Mouse (Mus musculus): ENCODE measurements around the gene Nubp2. TPM values are rescaled to one million over a fixed set of nuclear protein-coding genes. Genes with fewer than 3 reads are reported as not detected.

Gene Nubp2
- polyA plus RNA-seq, 1 experiment from 2014 or later = 73.8 TPM

GRCm38 (mm10) chr17:24878117-24878397, 8.1 kb downstream of the Nubp2 start:
- H3K36me3 ChIP-seq (ENCODE audit: control insufficient read depth, insufficient read depth, low read length) = no peaks in the 10 kb centered on the region
- ATAC-seq (ENCODE audit: low FRiP score) (no peak), DNase-seq (ENCODE audit: low spot score, missing footprints) (no peak)
- no peaks in the 10 kb centered on the region for H3K27me3 ChIP-seq (ENCODE audit: control insufficient read depth, insufficient read depth, low read length)
- H3K27ac ChIP-seq (ENCODE audit: low read depth, low read length) = no peak overlapping the region
- H3K4me2 ChIP-seq = no peak overlapping the region
- H3K4me1 ChIP-seq (ENCODE audit: control insufficient read depth, insufficient read depth, low read length) = no peaks in the 10 kb centered on the region
- H3K9me3 ChIP-seq (ENCODE audit: control insufficient read depth, low read length) = no peaks in the 10 kb centered on the region
- no peak overlapping the region for H3K9ac ChIP-seq (ENCODE audit: low read length)
- H3K4me3 ChIP-seq (ENCODE audit: low read depth, low read length) = no peak overlapping the region
- 27% methylated on average over 5 of the region's 5 CpGs for WGBS

- H3K27me3 ChIP-seq (ENCODE audit: control insufficient read depth, insufficient read depth, low read length) = no peaks in the 10 kb centered on the region
- ATAC-seq (ENCODE audit: low FRiP score) (no peak), DNase-seq (ENCODE audit: low spot score, missing footprints) (no peak)
- WGBS = 61% methylated on average over 10 of the region's 10 CpGs
- H3K4me3 ChIP-seq (ENCODE audit: low read depth, low read length) = no peak overlapping the region
- H3K4me2 ChIP-seq = no peak overlapping the region
- H3K36me3 ChIP-seq (ENCODE audit: control insufficient read depth, insufficient read depth, low read length) = no peaks in the 10 kb centered on the region
- no peaks in the 10 kb centered on the region for H3K9me3 ChIP-seq (ENCODE audit: control insufficient read depth, low read length)
- no peaks in the 10 kb centered on the region for H3K4me1 ChIP-seq (ENCODE audit: control insufficient read depth, insufficient read depth, low read length)
- no peak overlapping the region for H3K9ac ChIP-seq (ENCODE audit: low read length)
- no peak overlapping the region for H3K27ac ChIP-seq (ENCODE audit: low read depth, low read length)
Observed at GRCm38 (mm10) chr17:24877336-24878116, 8.6 kb downstream of the Nubp2 start.

- Histone ChIP-seq H3K4me1 (ENCODE audit: control insufficient read depth, insufficient read depth, low read length) (no peaks in the 10 kb centered on the region), H3K4me2 (no peak overlapping the region), H3K27ac (ENCODE audit: low read depth, low read length) (no peak overlapping the region), H3K9ac (ENCODE audit: low read length) (no peak overlapping the region), H3K4me3 (ENCODE audit: low read depth, low read length) (no peak overlapping the region), H3K27me3 (ENCODE audit: control insufficient read depth, insufficient read depth, low read length) (no peaks in the 10 kb centered on the region), H3K9me3 (ENCODE audit: control insufficient read depth, low read length) (no peaks in the 10 kb centered on the region), H3K36me3 (ENCODE audit: control insufficient read depth, insufficient read depth, low read length) (no peaks in the 10 kb centered on the region)
- DNase-seq (ENCODE audit: low spot score, missing footprints) = no peak
- WGBS = 82% methylated on average over 8 of the region's 8 CpGs
- ATAC-seq (ENCODE audit: low FRiP score) = no peak
Observed at GRCm38 (mm10) chr17:24874989-24875388, 11.2 kb downstream of the Nubp2 start.

GRCm38 (mm10) chr17:24874405-24874745, 11.8 kb downstream of the Nubp2 start:
- no peak overlapping the region for H3K9ac ChIP-seq (ENCODE audit: low read length)
- 62% methylated on average over 1 of the region's 1 CpGs for WGBS
- no peaks in the 10 kb centered on the region for H3K27me3 ChIP-seq (ENCODE audit: control insufficient read depth, insufficient read depth, low read length)
- H3K27ac ChIP-seq (ENCODE audit: low read depth, low read length) = no peak overlapping the region
- H3K4me2 ChIP-seq = no peak overlapping the region
- no peak overlapping the region for H3K4me3 ChIP-seq (ENCODE audit: low read depth, low read length)
- no peaks in the 10 kb centered on the region for H3K9me3 ChIP-seq (ENCODE audit: control insufficient read depth, low read length)
- H3K4me1 ChIP-seq (ENCODE audit: control insufficient read depth, insufficient read depth, low read length) = no peaks in the 10 kb centered on the region
- DNase-seq (ENCODE audit: low spot score, missing footprints) = no peak
- no peaks in the 10 kb centered on the region for H3K36me3 ChIP-seq (ENCODE audit: control insufficient read depth, insufficient read depth, low read length)
- ATAC-seq (ENCODE audit: low FRiP score) = no peak

DNA sequence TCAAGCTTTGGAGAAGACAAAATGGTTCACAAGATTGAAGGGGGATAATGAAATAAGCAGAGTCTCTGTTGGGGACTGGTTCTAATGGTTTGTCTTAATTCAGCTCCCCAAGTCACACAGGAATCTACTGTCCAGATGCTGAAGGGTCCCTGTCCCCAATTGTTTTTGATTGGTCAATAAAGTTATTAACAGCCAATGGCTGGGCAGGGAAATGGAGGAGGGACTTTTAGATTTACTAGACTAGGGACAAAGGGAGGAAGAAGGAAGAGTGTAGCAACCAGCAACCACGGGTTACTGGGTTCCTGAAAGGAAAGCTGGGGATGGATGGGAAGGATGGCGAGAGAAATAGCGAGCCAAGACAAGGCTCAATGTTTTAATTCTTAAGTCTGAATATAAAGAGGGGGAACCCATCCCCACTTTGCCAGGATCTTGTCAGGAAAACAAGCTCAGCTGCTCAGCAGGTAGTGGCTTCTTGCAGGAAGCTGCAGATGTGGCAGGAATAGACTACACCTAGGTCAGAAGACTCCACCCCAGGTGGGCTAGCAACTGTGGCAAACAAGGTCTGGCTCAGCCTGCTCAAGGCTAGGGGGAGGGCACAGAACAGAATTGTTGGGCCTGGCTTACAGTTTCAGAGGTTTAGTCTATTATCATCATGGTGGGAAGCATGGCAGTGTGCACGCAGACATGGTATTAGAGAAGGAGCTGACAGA, 12.3 kb downstream of the Nubp2 start:
- no peaks in the 10 kb centered on the region for H3K4me1 ChIP-seq (ENCODE audit: control insufficient read depth, insufficient read depth, low read length)
- no peaks in the 10 kb centered on the region for H3K9me3 ChIP-seq (ENCODE audit: control insufficient read depth, low read length)
- ATAC-seq (ENCODE audit: low FRiP score) (no peak), DNase-seq (ENCODE audit: low spot score, missing footprints) (no peak)
- H3K4me3 ChIP-seq (ENCODE audit: low read depth, low read length) = no peak overlapping the region
- no peak overlapping the region for H3K9ac ChIP-seq (ENCODE audit: low read length)
- H3K36me3 ChIP-seq (ENCODE audit: control insufficient read depth, insufficient read depth, low read length) = no peaks in the 10 kb centered on the region
- no peak overlapping the region for H3K27ac ChIP-seq (ENCODE audit: low read depth, low read length)
- no peak overlapping the region for H3K4me2 ChIP-seq
- WGBS = 47% methylated on average over 4 of the region's 4 CpGs
- H3K27me3 ChIP-seq (ENCODE audit: control insufficient read depth, insufficient read depth, low read length) = no peaks in the 10 kb centered on the region

DNA sequence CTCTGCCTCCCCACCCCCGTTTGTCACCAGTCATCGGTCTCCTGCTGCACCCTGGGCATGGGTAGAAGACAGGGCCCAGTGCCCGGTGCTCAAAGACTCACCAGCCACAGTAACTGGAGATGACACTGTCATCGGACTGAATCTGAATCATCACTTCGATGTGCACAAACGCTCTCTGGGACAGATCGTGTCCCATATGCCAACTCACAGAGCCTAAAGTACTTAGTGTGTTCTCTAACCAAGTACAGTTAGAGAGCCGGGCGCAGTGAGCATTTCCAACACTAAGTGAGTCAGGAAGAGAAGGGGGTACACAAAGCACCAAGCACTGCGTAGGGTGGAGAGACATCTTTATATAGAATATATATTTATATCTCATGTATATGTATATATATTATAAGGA, 18.2 kb downstream of the Nubp2 start:
- Histone ChIP-seq H3K27ac (ENCODE audit: low read depth, low read length) (no peak overlapping the region), H3K9me3 (ENCODE audit: control insufficient read depth, low read length) (no peaks in the 10 kb centered on the region), H3K4me3 (ENCODE audit: low read depth, low read length) (no peak overlapping the region), H3K9ac (ENCODE audit: low read length) (no peak overlapping the region), H3K27me3 (ENCODE audit: control insufficient read depth, insufficient read depth, low read length) (no peaks in the 10 kb centered on the region), H3K36me3 (ENCODE audit: control insufficient read depth, insufficient read depth, low read length) (no peaks in the 10 kb centered on the region; the same call in 1 of the 2 replicates), H3K4me1 (ENCODE audit: control insufficient read depth, insufficient read depth, low read length) (no peaks in the 10 kb centered on the region), H3K4me2 (no peak overlapping the region)
- no peak for DNase-seq (ENCODE audit: low spot score, missing footprints)
- no peak for ATAC-seq (ENCODE audit: low FRiP score)
- 93% methylated on average over 10 of the region's 10 CpGs for WGBS

DNA sequence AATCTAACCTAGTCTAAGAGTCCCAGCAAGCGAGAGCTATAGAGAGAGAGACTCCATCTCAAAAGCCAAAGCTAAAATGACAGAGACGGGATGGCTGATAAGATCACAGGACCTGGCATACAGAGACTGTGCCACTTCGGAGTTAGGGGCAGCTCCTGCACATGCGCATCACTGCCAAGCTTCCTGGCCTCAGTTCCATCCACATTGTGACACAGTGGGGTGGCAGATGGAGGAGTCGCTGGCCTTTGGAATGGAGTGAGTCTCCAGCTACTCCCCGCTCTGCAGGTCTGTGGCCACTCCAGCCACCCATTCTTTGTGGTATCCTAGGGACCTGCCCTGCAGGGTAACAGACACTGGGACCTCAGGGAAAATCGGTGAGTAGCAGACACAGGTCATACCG, 20.4 kb downstream of the Nubp2 start, which contains the start of gene Igfals:
Gene Igfals (plus strand): TSS at position 222 of the 400 bp plus-strand sequence.
- H3K4me3 ChIP-seq (ENCODE audit: low read depth, low read length) = no peak within 1 kb of the TSS
- no peak for ATAC-seq (ENCODE audit: low FRiP score)
- H3K27ac ChIP-seq (ENCODE audit: low read depth, low read length) = no peak within 1 kb of the TSS
- no peaks in the 10 kb centered on the region for H3K4me1 ChIP-seq (ENCODE audit: control insufficient read depth, insufficient read depth, low read length)
- no peaks in the 10 kb centered on the region for H3K27me3 ChIP-seq (ENCODE audit: control insufficient read depth, insufficient read depth, low read length)
- H3K9ac ChIP-seq (ENCODE audit: low read length) = no peak within 1 kb of the TSS
- DNase-seq (ENCODE audit: low spot score, missing footprints) = no peak
- WGBS = 86% methylated on average over 8 of the region's 8 CpGs
- H3K36me3 ChIP-seq (ENCODE audit: control insufficient read depth, insufficient read depth, low read length) = no peaks in the 10 kb centered on the region; the same call in 1 of the 2 replicates
- no peaks in the 10 kb centered on the region for H3K9me3 ChIP-seq (ENCODE audit: control insufficient read depth, low read length)
- no peak within 1 kb of the TSS for H3K4me2 ChIP-seq

DNA sequence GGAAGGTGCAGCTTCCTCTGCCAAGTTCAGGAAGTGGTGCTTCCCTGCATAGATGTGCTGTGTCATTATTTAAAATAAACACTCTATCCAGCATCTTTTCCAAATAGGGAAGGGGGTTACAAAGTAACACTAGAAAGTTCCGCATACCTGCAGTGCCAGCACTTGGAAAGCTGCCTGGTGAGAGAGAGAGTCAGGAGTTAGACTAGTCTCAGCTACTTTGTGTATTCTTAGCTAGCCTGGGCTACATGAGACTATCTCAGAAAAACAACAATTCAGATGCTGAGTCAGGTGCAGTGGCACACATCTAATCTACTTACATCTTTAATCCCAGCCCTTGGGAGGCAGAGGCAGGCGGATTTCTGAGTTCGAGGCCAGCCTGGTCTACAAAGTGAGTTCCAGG, 24.4 kb downstream of the Nubp2 start:
- ATAC-seq (ENCODE audit: low FRiP score) (no peak), DNase-seq (ENCODE audit: low spot score, missing footprints) (no peak)
- Histone ChIP-seq H3K4me1 (ENCODE audit: control insufficient read depth, insufficient read depth, low read length) (no peaks in the 10 kb centered on the region), H3K4me3 (ENCODE audit: low read depth, low read length) (no peak overlapping the region), H3K36me3 (ENCODE audit: control insufficient read depth, insufficient read depth, low read length) (no peaks in the 10 kb centered on the region; the same call in 1 of the 2 replicates), H3K4me2 (no peak overlapping the region), H3K9me3 (ENCODE audit: control insufficient read depth, low read length) (no peaks in the 10 kb centered on the region), H3K27ac (ENCODE audit: low read depth, low read length) (no peak overlapping the region), H3K9ac (ENCODE audit: low read length) (no peak overlapping the region), H3K27me3 (ENCODE audit: control insufficient read depth, insufficient read depth, low read length) (no peaks in the 10 kb centered on the region)
- WGBS = 89% methylated on average over 3 of the region's 3 CpGs

GRCm38 (mm10) chr17:24860076-24860475, 26.1 kb downstream of the Nubp2 start:
- no peaks in the 10 kb centered on the region; the same call in 1 of the 2 replicates for H3K36me3 ChIP-seq (ENCODE audit: control insufficient read depth, insufficient read depth, low read length)
- no peak overlapping the region for H3K27ac ChIP-seq (ENCODE audit: low read depth, low read length)
- ATAC-seq (ENCODE audit: low FRiP score) (no peak), DNase-seq (ENCODE audit: low spot score, missing footprints) (no peak)
- no peak overlapping the region for H3K9ac ChIP-seq (ENCODE audit: low read length)
- H3K9me3 ChIP-seq (ENCODE audit: control insufficient read depth, low read length) = no peaks in the 10 kb centered on the region
- no peak overlapping the region for H3K4me3 ChIP-seq (ENCODE audit: low read depth, low read length)
- H3K4me1 ChIP-seq (ENCODE audit: control insufficient read depth, insufficient read depth, low read length) = no peaks in the 10 kb centered on the region
- H3K27me3 ChIP-seq (ENCODE audit: control insufficient read depth, insufficient read depth, low read length) = no peaks in the 10 kb centered on the region
- WGBS = 90% methylated on average over 8 of the region's 8 CpGs
- no peak overlapping the region for H3K4me2 ChIP-seq

Data from midbrain, embryonic 11.5 days (tissue).